Mouse (Mus musculus): ENCODE measurements around the gene Fbxw7. TPM values are rescaled to one million over a fixed set of nuclear protein-coding genes. Genes with fewer than 3 reads are reported as not detected.

Fbxw7 gene
- total RNA-seq, 2 experiments from 2014 or later = 155 to 157 TPM

- no peak for DNase-seq (ENCODE audit: low spot score in 2 of 2)
Observed at GRCm38 (mm10) chr3:84883817-84884483, 68.9 kb downstream of the Fbxw7 start.

GRCm38 (mm10) chr3:84889648-84890047, 74.6 kb downstream of the Fbxw7 start:
- DNase-seq (ENCODE audit: low spot score in 2 of 2) = peak in 1 of 2 experiments; percentile 40

DNA sequence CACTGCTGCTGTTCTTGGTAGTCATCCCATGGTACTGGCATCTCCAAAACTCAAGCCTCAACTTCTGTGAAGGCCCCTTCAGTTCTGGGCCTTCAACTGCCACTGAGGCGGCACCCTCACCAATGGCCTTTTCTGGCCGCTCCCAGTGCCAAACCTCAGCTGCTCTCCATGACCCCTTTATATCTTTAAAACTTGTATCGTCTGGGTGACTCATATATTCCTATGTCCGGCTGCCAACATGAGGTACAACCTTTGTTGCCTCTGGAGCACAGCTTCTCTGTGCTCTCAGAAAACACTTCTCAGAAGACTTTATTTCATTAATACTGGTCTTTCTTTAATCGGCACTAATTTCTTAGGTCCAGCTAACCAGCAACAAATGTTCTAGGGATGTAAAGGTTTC, 75.9 kb downstream of the Fbxw7 start:
- DNase-seq (ENCODE audit: low spot score in 2 of 2) = no peak

GRCm38 (mm10) chr3:84897952-84898351, 82.9 kb downstream of the Fbxw7 start:
- no peak for DNase-seq (ENCODE audit: low spot score in 2 of 2)

DNA sequence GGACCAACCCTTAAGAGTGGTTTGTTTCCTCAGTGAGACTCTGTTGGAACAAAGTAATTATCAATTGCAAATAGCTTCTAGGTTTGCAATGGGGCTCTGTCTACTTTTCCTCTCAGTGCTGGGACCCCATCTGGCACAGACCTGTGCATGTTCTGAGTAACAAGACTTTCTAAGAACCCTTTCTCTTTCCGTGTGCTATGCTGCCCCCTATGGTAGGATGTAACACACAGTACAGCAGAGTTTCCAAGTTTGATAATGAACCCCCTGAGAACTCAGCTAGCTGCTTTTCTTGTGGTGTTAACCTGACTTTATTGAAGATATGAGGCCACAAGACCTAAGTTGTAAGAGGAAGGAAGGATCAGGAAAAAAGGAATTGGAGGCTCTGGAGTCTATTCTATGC, 91.5 kb downstream of the Fbxw7 start:
- DNase-seq (ENCODE audit: low spot score in 2 of 2) = peak in 1 of 2 experiments; percentile 16

GRCm38 (mm10) chr3:84914284-84914683, 99.2 kb downstream of the Fbxw7 start:
- no peak for DNase-seq (ENCODE audit: low spot score in 2 of 2)

- DNase-seq (ENCODE audit: low spot score in 2 of 2) = no peak
Observed at GRCm38 (mm10) chr3:84917903-84918679, 103.0 kb downstream of the Fbxw7 start.

DNA sequence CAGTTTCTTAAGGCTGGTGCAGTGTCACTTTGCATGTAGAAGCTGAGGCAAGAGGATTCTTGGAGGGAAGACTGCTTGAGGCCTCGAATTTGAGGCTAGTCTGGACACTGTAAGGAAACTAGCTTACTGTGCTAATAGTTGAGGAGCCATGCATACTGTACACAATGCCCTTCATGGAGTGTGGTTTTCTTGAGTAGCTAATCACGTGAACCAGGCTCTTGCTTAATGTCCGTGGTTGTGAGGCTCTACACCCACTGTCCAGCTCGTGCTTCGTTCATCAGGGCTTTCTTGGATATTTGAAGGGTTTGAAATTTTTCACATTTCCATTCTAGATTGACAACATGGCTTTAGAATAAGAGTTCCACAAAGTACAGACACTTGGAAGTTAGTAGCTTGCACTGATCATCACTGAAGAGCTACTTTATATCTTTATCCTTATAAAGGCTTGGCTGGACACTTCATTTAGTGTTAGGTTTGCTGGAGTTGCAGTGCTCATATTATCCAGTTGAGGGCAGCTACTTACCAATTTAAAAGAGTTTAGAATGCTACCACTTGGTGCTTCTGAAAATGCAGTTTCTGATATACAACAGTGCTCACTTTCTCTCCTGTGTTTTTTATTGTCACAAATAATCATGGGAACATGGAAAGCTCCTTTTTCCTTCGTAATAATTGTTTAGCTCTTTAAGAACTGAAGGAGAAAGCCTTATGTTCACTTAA, 106.8 kb downstream of the Fbxw7 start:
- peak; percentile 19 to 76 for DNase-seq (ENCODE audit: low spot score in 2 of 2)

DNA sequence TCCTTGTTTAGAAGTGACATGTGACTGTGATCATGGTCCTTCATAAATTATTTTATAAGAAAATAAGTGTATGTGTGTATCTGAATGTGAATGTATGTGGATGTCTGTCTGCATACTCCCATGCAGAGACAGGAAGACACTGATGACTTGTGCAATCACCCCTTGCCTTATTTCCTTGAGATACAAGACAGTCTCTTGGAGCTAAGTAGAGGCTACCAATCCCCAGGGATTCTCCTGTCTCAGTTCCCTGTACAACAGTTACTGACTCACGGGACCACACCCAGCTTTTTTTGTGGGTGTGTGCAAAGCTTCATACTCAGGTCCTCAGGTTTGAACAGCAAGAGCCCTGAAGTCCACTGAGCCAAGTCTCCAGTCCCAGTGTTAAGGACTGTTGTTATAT, 108.2 kb downstream of the Fbxw7 start:
- DNase-seq (ENCODE audit: low spot score in 2 of 2) = no peak

DNA sequence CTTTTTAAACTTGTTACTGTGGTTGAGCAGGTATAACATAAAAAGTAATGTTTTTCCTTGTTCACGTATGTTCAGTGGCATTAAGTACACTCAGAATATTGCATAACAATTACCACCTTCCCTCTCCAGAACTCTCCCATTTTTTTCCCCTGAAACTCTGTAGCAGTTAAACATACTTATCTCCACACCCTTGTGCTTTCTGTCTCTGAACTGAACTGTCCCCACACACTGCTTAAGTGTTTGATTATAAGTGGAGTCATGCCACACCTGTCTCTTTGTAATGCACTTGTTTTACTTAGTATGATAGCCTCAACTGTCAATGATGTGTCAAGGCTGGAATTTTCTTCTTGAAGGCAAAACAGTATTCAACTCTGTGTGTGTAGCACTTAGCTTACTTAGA, 108.6 kb downstream of the Fbxw7 start:
- no peak for DNase-seq (ENCODE audit: low spot score in 2 of 2)

- DNase-seq (ENCODE audit: low spot score in 2 of 2) = no peak
Observed at GRCm38 (mm10) chr3:84925229-84925628, 110.2 kb downstream of the Fbxw7 start.

DNA sequence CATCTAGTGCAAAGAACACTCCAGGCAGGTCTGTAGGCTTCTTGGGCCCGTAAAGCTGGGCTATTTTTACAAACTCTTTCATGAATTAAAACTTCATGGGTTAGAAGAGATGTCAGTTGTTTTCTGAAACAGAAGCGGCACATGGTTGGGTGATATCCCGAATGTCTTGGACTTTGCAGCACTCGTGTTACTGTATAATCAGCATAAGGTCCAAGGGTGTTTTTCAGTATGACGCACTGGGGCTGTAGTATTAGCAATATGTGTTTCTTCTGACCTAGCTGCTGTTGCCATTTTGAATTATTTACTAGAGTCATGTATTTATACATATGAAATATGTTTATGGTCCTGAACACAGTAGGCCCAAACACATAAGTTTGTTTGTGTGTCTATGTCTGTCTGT, 111.1 kb downstream of the Fbxw7 start:
- no peak for DNase-seq (ENCODE audit: low spot score in 2 of 2)

DNA sequence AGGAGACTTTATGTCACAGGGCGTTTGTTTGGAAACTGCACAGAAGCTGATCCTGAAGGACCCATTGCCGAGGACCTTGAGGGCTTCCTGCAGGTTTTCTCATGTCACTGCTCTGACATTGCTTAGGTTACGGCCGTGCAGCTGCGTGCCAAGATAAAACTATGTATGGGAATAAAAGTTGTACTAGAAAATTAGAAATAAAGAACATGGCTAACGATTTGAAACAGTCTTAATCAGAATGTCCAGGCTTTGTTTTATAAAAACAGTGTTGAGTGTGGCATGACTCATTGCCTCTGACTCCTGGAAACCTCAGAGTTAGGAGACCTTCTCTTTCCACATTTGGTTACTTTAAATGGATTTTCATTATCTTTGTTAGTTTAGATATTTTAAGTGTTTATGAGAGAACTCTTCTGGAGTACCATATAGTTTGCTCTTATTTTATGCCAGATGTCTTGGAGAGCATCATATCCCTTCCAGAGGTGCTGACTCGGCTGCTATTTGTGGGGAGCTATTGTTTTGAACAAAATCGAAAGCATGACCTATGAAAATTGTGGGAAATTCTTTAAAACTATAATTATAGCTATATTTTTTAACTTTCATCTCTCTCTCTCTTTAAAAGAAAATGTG, 112.2 kb downstream of the Fbxw7 start:
- DNase-seq (ENCODE audit: low spot score in 2 of 2) = no peak

- no peak for DNase-seq (ENCODE audit: low spot score in 2 of 2)
Observed at GRCm38 (mm10) chr3:84927901-84928300, 112.8 kb downstream of the Fbxw7 start.

DNA sequence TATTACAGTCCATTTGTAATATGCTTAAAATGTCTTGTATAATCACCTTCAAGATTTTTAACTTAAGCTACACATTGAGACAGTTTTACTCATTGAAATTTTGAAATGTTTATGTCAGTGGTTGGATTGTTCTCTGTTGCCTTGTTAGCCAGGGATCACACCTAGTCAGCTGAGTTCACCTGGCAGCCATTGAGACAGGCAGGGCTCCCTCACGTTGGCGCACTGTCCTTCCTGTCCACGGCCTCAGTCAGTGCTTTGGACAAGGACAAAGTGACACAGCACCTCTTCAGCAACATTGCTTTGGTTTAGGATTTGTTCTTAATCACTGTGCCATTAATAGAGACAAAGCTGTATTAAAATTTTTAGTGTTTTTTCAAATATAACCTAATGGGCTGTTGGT, 114.1 kb downstream of the Fbxw7 start:
- no peak for DNase-seq (ENCODE audit: low spot score in 2 of 2)

GRCm38 (mm10) chr3:84930683-84931082, 115.6 kb downstream of the Fbxw7 start:
- DNase-seq (ENCODE audit: low spot score in 2 of 2) = no peak

DNA sequence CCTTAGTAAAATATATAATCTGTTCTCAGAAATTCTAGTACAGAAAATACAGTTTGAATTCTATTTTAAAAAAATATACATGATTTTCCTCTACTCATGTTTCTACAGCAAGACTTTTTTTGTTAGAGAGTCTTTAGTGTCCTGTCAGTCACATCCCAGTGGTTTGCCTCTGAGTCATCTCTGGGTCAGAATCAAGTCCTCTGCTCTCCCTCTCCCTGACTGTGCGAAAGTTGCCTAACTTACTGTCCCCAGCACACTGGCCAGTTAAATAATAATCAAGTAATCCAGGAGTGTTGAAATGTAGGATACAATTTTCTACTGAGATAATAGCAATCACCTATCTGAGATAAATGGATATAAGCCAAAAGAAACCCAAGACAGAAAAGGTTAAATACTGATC, 120.7 kb downstream of the Fbxw7 start:
- no peak for DNase-seq (ENCODE audit: low spot score in 2 of 2)

DNA sequence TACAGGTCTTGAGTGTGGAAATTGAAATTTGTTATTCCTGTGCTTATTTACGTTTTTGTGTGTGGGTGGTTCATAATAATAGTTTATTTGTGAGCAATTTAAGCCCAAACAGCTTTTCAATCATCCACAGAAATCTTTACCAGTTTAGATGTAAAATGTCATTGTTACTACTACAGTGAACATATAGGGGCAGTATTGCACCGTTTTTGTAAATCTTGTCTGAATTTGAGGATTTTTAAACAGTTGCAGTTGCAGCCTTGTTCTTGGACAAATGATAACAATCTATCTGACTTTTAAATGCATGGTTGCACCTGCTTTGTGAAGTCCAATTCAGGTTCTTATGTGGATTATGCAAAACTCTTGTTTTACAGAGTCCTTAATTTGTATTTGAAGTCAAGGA, 121.2 kb downstream of the Fbxw7 start:
- DNase-seq (ENCODE audit: low spot score in 2 of 2) = no peak

DNA sequence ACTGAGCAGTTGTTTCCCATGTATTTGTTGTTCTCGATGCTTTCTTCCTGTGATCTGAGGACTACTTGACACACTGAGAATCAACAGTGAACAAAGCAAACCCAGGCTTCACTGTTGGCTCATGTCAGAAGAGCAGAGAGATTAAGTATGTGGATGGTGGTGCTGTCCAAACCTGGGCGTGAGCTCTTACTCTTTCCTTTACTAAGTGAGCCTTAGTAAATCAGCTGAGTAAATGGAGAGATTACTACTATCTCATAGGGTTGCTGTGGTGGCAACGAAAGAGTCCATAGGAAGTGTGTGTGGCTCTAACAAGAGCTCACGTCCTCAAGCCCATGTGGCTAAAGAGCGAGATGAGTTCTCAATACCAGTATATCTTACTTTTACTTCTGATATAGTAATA, 121.9 kb downstream of the Fbxw7 start:
- no peak for DNase-seq (ENCODE audit: low spot score in 2 of 2)

- peak; percentile 46 to 62 for DNase-seq (ENCODE audit: low spot score in 2 of 2)
Observed at GRCm38 (mm10) chr3:84937360-84938355, 122.6 kb downstream of the Fbxw7 start.

Data from layer of hippocampus, adult 18-20 months (tissue).